Mouse (Mus musculus): Measurements from ENCODE around the gene Tmem158.
A peak's percentile ranks its signal among the peaks of the same experiment; 100 is the strongest.

Tmem158 gene

DNA sequence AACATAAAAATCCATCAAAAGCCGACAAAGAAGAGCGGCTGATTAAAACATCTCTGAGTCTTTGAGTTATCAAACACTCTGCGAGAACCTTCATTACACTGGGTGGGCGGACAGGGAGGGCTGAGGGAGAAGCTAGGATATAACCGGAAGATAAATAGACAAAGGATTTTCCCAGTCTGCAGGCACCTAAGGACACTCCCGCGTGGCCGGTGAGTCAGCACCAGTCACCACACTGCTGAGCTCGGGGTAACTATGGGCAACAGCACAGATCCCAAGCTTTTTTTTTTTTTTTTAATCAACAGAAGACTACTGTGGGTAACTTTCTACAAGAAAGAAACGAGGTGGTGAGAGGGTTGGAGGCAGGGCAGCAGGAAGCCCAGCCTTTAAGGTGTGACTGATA is 16.6 kb downstream of the Tmem158 start:
- DNase-seq, result no peak

DNA sequence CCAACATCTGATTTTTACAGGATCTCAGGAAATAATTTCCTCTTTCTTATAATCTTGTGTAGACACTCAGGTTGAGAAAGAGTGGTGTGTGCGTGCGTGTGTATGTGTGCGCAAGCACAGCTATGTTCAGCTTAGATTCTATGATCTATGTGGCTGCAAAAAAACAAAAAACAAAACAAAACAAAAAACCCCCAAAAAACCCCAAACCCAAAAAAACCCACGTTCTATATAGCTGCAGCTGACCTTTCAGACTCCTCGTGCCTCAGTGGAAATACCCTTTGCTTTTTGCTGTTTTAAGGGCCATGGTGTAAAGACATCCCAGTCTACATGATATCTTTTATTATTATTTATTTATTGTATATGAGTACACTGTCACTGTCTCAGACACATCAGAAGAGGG is 19.4 kb downstream of the Tmem158 start:
- DNase-seq, result no peak

DNA sequence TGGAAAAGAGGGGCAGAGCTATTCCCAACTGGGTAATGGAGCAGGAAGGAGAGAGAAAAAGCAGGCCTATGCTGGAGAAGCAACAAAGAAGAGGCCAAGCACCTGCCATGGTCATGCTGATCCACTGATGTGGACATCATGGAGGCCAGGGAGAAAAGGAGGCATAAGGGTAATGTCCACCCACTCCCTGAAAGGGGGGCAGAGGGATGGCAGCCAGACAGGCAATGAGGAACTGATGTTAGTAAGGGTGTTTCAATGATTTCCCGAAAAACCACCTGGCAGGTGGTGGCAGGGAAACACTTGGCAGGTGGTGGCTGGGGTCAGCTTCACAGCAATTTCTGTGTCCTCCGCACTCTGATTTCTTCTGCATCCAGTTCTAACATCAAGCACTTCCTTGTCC is 19.8 kb downstream of the Tmem158 start:
- DNase-seq, result no peak

DNA sequence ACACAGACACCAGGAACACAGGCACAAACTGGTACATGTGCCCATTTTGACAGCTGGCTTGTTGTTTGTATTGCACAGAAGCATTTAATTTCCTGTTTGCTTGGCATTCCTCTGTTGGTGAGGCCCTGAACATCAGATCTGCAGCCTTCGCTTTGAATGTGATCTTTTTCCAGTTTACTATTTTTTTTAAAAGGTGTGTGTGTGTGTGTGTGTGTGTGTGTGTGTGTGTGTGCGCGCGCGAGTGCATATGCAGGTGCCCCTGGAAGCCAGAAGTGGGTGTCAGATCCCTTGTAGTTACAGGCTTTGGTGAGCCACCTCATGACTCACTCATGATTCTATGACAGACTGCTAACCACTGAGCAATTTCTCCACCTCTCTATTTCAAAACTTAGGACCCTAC is 20.3 kb downstream of the Tmem158 start:
- DNase-seq, result no peak

DNA sequence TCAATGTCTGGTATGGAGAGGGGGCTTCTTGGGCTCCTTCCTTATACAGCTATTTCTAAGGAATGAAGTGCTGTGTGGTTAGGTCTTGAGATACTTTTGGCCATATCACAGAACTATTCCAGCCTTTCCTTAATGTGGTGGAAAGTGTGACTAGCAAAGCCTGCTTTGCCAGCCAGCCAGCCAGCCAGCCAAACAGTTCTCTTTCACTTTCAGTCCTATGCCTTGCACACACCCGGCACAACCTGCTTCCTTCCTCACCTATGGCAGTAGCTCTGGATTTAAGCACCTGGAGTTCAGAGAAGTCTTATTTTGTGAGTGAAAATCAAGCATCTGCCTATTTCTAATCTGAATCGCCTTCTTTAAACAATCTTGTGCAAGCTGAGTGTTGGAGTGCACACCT is 20.9 kb downstream of the Tmem158 start:
- DNase-seq, result no peak

DNA sequence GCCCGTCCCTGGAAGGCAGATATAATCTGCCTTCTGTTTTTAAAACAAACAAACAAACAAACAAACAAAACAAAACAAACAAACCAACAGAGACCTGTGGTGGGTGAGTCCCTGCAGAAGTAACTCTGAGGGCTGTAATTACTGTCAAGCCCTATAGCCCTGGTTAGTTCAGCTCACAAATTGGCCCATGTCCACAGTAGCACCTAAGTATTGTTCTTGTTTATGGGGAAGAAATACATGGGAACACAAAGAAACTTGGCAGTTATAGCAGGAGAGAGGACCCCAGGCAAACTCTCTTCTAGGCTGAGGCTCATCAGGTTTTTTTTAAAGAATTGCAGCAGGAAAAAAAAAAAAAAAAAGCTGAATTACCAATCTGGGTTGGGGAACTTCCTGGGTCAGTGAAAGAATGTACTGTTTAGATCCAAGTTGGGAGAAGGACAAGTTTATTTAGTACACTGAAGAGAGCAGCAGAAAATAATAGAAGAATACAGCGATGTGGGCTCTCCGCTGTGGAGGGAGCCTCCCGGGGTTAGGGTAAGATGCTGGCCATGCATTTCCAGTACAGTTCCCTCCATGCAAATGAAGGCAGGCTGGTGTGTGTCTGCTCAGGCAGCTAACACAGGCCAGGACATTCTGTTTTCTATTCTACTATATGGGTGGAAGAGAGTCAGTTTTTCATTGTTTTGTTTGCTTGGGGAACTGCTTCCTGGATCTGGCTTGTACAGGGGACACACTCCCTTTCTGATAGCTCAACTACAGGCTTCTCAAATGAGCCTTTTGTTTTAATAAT is 22.1 kb downstream of the Tmem158 start:
- peak; percentile 21 for DNase-seq

DNA sequence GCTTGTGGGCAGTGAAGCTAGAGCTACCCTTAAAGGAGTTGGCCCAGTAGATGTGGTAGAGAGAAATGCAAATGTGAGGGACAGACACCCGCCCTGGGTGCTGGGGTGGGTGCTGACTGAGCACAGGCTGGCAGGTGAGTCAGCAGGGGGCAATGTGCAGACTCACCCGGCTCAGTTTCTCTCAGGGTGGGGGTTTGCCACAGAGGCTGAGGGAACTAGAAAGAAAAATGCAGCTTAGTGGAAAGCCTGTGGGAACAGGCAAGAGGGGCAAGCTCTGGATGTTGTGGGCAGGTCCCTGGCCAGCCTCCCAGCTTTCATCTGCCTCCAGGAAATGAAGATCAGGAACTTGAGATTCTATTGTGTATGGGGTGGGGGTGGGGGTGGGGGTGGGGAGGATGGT is 22.8 kb downstream of the Tmem158 start:
- peak; percentile 66 for DNase-seq

DNA sequence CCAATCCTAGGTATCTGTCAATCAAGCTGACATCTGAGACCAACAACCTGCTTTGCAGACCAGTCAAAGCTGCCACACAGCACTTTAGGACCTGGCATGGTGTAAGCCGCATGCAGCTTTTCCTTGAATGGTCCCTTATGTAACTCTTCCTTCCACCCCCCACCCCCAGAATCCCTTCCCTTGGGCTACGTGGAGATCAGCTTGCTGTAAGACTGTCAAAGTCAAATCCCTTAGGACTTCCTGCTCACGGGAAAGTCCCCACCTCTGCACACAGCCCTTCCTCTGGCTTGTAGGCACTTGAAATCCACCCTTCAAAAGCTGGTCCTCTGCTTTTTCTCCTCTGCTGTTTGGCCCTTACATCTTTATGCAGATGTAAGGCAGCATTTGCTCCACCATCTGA is 24.9 kb downstream of the Tmem158 start:
- DNase-seq, result no peak

DNA sequence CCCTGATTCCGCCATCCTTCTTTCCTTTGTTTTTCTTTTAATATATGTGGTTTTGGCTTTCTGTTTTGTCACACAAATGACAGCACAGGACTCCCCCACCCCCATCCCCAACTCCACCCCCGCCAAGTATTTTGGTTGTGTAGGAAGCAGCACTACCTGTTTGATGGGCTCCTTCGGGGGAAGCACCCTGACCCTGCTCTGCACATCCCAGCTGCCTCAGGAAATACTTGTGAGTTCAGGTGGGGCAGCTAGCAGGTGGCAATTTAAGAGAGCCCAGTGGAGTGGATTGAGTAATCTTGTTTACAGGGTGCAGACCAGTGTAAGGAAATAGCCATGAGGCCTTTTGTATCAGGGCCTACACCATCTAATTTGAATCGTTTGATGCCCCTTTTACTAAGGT is 30.7 kb downstream of the Tmem158 start:
- DNase-seq, result no peak

DNA sequence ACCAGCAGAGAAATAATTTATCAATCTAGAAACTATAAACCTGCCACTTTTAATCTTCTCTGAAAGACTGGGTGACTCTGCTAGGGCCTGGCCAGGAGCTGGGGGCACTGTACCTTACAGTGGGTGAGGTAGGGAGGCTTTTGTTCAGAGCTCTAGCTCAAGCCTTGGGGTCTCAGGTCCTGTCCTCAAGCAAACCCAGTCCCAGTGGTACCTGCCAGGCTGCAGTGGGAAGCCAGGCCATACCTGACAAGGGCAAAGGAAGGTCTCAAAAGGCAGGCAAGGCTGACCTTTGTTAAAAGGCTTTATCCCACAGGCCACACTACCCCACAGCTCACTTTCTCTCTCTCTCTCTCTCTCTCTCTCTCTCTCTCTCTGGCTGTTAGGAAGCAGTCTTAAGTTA is 31.9 kb downstream of the Tmem158 start:
- DNase-seq, result no peak

DNA sequence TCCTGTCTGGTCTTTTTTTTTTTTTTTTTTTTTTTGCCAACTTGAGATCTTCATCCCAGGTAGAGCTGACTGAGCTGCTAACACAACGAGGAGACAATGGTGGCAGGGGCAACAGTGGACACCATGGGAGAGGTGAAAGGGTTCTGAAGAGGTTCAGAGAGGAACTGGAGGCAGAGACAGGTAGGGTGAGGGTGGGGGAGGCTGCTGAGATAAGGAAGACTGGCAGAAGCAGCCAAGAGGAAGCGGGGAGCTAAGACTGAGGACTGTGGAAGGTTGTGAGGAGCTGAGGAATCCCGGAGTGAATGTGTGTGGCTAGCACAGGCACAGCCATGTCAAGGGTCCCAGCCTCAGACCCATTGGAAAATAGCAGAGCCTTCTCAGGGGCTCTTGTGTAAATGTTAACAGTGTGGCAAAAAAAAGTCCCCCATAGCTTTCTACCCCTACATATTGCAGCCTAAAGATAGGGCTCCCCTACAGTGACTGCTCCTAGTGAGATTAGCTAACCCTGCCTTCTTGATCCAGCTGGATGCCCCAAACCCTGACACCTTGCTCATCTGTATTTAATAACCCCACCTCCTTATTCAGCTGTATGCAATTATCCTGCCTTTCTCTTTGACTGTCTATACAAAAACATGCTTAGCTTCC is 33.3 kb downstream of the Tmem158 start:
- no peak for DNase-seq

DNA sequence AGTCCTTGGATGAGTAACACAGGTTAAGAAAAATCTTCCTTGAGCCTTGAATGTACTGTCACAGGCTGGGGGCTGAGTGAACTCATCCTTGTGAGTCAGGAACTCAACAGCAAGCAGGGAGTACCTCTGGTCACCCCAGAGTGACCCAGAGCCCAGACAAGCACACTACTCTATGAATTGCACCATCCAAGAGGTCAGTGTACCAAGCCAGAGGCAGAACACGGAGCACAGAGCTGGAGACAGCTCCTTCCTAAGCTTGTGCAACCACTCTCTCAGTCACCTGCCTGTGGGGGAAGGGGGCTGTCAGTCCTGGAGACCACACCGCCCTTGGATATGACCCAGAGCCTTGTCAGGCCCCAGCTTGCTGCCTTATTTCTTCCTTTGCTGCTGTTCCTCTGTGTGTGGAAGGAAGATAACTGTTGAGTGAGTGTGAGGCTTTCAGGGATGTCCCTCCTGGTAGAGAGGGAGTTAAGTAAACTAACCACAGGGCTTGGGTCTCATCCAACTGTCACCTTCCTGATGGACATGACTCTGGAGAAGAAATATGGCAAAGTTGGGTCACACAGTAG is 35.6 kb downstream of the Tmem158 start:
- DNase-seq, result no peak

DNA sequence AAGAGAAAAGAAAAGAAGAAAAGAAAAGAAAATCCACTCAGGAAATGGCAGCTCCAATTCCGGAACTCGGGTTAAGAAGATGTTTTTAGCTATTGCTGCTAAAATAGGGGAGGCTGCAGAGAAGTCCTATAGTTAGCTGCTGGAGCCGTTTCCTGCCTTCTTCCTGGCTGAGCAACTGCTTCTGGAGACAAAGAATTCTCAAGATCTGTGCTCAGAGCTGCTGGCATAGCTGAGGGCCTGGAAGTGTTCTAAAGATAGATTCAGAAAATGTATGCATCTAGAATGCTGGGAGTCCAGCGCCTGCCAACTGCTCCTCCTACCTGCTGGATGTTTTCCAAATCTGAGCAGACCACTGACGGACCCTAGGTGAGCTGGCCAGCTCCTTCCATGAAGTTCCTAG is 40.7 kb downstream of the Tmem158 start:
- DNase-seq, result no peak

DNA sequence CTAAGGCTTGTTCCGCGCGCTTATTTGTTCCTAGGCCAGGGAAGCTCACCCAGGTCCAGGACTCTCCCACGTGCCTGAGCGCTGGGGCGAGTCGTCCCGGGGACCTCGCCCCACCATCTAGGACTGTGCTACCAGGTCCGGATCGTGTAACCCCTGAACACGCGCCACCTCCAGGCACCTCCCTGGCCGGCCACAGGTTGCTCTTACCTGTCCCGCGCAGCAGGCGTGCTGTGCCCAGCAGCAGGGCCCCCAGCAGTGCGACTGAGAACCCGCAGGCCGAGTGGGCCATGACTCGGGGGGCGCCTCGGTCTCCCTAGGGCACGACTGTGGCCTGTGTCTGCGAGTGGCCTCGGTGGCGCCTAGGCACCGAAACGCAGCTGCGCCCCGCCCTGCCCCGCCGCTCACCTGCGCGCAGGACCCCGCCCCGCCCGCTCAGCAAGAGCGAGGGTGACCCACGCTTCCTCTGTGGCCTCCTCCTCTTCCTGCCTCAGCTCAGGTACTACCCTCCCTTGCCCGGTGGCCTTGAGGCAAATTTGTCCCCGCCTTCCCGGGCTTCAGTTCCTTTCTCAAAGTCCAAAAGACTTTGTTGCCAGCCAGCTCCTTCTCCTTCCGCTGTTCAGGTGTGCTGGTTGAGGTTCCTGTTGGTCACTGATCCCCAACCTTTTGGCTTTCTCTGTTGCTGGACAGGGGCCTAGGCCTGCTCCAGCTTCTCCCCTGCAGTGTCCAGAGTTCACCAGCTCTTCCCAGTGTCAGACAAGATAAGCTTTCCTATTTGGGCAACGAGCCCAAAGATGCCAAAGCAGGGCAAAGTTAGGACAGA is 44.7 kb downstream of the Tmem158 start, which contains the start of gene Cdcp1:
TSS of gene Cdcp1 (minus strand) at position 418 of the 820 bp plus-strand sequence.
- DNase-seq, result peak; percentile 39

DNA sequence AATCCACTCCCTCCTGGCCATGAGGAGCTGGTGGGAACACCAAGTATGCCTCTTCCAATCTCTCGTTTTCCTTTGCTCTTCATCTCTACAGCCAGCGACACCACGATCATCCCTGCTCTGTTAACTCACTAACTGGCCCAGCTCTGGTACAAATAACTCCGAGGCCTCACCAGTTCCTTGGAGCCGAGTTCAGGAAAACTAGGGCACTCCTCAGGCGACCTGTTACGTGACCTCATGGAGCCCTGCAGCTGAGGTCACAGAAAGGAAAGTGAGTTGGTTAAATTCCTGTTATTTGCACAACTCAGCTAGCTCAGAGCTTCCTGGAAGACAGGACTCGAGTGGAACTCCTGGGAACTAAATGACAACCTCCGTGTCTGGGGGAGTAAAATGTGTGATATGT is 47.2 kb downstream of the Tmem158 start:
- no peak for DNase-seq
